Mouse (Mus musculus) heart, adult 2 months (tissue): ENCODE measurements around the gene Lsm4. TPM values are rescaled to one million over a fixed set of nuclear protein-coding genes. Genes with fewer than 3 reads are reported as not detected.
A peak's percentile ranks its signal among the peaks of the same experiment; 100 is the strongest.

Experiments used
- DNase-seq, 2 experiments: peaks; one replicate each; pipeline ENCODE4 v3.0.0; 2021
- H3K27ac ChIP-seq: fragments of 200-600 bp; 2 replicates; pipeline ENCODE4 v1.8.1; 2022
- H3K27me3 ChIP-seq: fragments of 200-500 bp; 2 replicates; pipeline ENCODE4 v1.6.1; 2012; ENCODE audit warnings: mild to moderate bottlenecking, low read length, inconsistent platforms, mixed read lengths; ENCODE audit not compliant: control insufficient read depth, insufficient read depth
- H3K36me3 ChIP-seq: fragments of 200-500 bp; 2 replicates; pipeline ENCODE4 v1.6.1; 2012; ENCODE audit warnings: low read length, inconsistent platforms; ENCODE audit not compliant: control insufficient read depth, insufficient read depth
- H3K4me1 ChIP-seq: fragments of 200-500 bp; 2 replicates; pipeline ENCODE4 v1.6.1; 2011; ENCODE audit warnings: low read length; ENCODE audit not compliant: control insufficient read depth, insufficient read depth
- H3K4me3 ChIP-seq: fragments of 200-600 bp; 2 replicates; pipeline ENCODE4 v1.8.1; 2022
- H3K79me2 ChIP-seq: fragments of 200-500 bp; replicated peaks from 2 replicates; pipeline ENCODE4 v1.6.1; 2012; ENCODE audit warnings: mild to moderate bottlenecking, inconsistent platforms, low read length, moderate library complexity, mixed read lengths; ENCODE audit not compliant: control insufficient read depth, insufficient read depth
- H3K9ac ChIP-seq: fragments of 200-500 bp; 2 replicates; pipeline ENCODE4 v1.6.1; 2012; ENCODE audit warnings: low read depth, mild to moderate bottlenecking, control low read depth, inconsistent platforms, low read length, mixed read lengths
- CTCF ChIP-seq: fragments of 200-600 bp; IDR thresholded peaks from 2 replicates; pipeline ENCODE4 v1.8.1; 2022; ENCODE audit warnings: antibody characterized with exemption, mild to moderate bottlenecking, moderate library complexity
- EP300 ChIP-seq: fragments of 200-500 bp; IDR thresholded peaks from 2 replicates; pipeline ENCODE4 v1.6.1; 2011; ENCODE audit warnings: low read depth, low read length, control low read depth; ENCODE audit not compliant: insufficient read depth
- POLR2A ChIP-seq: fragments of 200-500 bp; IDR thresholded peaks from 2 replicates; pipeline ENCODE4 v1.6.1; 2011; ENCODE audit warnings: mild to moderate bottlenecking, low read depth, low read length, control low read depth; ENCODE audit not compliant: insufficient read depth
- WGBS: fragments of 180-500 bp; shearing (Covaris S2); methylation state at CpG from one replicate; pipeline ENCODE4 v1.1.7; 2018; 5-methylcytosine and 5-hydroxymethylcytosine counted together
- intact Hi-C: fragments of 180-260 bp; cut with DNase I; formaldehyde crosslinking; loops from one replicate; pipeline ENCODE4 v1.15.1; 2025
- polyA plus RNA-seq: library from polyadenylated mRNA; depleted of rRNA; stranded (reverse); fragments of >200 nt; gene quantifications from 2 replicates; pipeline ENCODE4 v1.2.3, GENCODE M21; 2012
- total RNA-seq, 2 experiments: library from RNA; stranded (reverse); gene quantifications; 2 replicates each; pipeline ENCODE4 v1.2.3; 2021

The Lsm4 gene
- total and polyA plus RNA-seq, 3 experiments: 56.9 to 68.3 (median 64.2) TPM

DNA sequence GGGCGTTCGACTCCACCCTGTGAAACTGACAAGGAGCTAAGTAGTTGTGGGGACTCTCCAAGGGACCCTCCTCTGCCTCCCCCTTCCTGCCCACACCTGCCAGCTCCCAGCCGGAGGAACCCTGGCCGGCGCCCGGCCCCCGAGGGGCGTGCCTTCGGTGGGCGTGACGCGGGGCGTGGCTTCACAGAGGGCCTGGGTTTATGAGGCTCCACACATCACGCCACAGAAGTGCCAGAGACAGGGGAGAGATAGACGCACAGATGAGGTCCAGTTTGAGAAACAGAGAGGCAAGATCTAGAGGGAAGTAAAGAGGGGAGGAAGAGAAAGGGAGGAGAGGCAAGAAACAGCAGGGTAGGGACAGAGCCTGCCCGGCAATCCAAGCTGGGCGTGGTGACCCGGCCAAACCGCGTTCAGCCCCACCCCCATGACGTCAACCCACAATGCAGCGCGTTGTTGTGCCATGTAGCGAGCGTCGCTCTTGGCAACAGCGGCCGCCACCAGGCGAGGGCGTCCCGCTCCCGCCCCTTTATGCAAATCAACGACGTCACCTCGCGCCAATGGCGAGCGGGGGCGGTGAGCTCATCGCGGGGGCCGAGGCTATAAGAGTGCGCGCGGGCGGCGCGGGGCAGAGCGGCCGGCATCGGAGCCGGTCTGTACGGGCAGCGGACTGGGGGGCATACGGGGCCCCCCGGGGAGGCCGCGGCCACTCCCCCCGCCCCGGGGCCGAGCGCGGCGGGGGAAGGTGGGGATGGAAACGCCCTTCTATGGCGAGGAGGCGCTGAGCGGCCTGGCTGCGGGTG, 25.5 kb downstream of the Lsm4 start, which contains the start of gene Jund:
Gene Jund (plus strand): TSS at position 640 of the 800 bp plus-strand sequence.
- TF ChIP-seq CTCF (no peak), POLR2A (peak; percentile 96), EP300 (peak; percentile 99)
- under 1% methylated on average over 64 of the region's 69 CpGs for WGBS
- DNase-seq: peak; percentile 99
- Histone ChIP-seq H3K9ac (peak within 1 kb of the TSS; percentile 95), H3K27me3 (no peaks in the 10 kb centered on the region), H3K4me1 (peaks cover 24% of the 10 kb centered on the region), H3K79me2 (no peaks in the 10 kb centered on the region), H3K27ac (peak within 1 kb of the TSS; percentile 94), H3K4me3 (peak within 1 kb of the TSS; percentile 99), H3K36me3 (peaks cover 2% of the 10 kb centered on the region; the same call in 1 of the 2 replicates)
- intact Hi-C loops: no loop called here

GRCm38 (mm10) chr8:70699116-70699833, 26.2 kb downstream of the Lsm4 start:
- peaks cover 24% of the 10 kb centered on the region for H3K4me1 ChIP-seq
- peak overlapping the region; percentile 99 for H3K4me3 ChIP-seq
- under 1% methylated on average over 83 of the region's 89 CpGs for WGBS
- no peak for DNase-seq
- H3K27me3 ChIP-seq: no peaks in the 10 kb centered on the region
- TF ChIP-seq POLR2A: no peak
- TF ChIP-seq CTCF: no peak
- no peak for TF ChIP-seq EP300
- peak overlapping the region; percentile 94 for H3K27ac ChIP-seq
- intact Hi-C loops: no loop called here
- peak overlapping the region; percentile 95 for H3K9ac ChIP-seq
- H3K79me2 ChIP-seq: no peaks in the 10 kb centered on the region
- peaks cover 2% of the 10 kb centered on the region; the same call in 1 of the 2 replicates for H3K36me3 ChIP-seq

- Histone ChIP-seq H3K79me2 (no peaks in the 10 kb centered on the region), H3K27me3 (no peaks in the 10 kb centered on the region), H3K36me3 (peaks cover 2% of the 10 kb centered on the region; the same call in 1 of the 2 replicates), H3K9ac (peak overlapping the region; percentile 95), H3K4me1 (peaks cover 24% of the 10 kb centered on the region), H3K4me3 (peak overlapping the region; percentile 99), H3K27ac (peak overlapping the region; percentile 94)
- no peak for TF ChIP-seq CTCF
- peak; percentile 73; the same call in 1 of the 2 replicates for TF ChIP-seq EP300
- peak; percentile 83 for TF ChIP-seq POLR2A
- WGBS: under 1% methylated on average over 59 of the region's 59 CpGs
- intact Hi-C loops: loop anchor here (1.0 to 5.0 kb wide), 3 partner anchors 27 to 88 kb away; partner anchors contain the start of genes Lsm4 and Rab3a
- DNase-seq: peak; percentile 89
These were observed 26.9 kb downstream of the Lsm4 start for GRCm38 (mm10) chr8:70699834-70700554.

DNA sequence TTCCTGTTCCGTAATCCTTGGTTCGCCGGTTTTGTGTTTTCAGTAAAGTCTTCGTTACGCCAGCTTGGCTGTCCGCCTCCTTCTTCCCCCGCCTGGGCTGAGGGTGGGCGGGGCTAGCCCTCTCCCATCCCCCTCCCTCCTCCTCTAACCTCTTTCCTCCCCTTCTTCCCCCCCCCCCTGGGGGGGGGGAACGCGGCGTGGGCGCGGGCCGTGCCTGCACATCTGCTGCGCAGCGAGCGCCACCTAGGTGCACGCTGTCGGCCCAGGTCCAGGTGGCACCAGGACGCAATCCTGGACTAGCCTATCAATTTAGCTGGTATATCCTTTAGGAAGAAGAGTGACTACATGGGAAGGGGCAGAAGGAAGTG, 27.5 kb downstream of the Lsm4 start:
- intact Hi-C loops: loop anchor here (1.0 to 5.0 kb wide), 3 partner anchors 27 to 88 kb away; partner anchors contain the start of genes Lsm4 and Rab3a
- DNase-seq: peak; percentile 92 to 93
- TF ChIP-seq POLR2A (peak; percentile 73), EP300 (peak; percentile 36; the same call in 1 of the 2 replicates), CTCF (peak; percentile 85)
- Histone ChIP-seq H3K36me3 (peaks cover 2% of the 10 kb centered on the region; the same call in 1 of the 2 replicates), H3K79me2 (no peaks in the 10 kb centered on the region), H3K4me3 (peak overlapping the region; percentile 99), H3K27me3 (no peaks in the 10 kb centered on the region), H3K9ac (peak overlapping the region; percentile 32; the same call in 1 of the 2 replicates), H3K27ac (peak overlapping the region; percentile 94), H3K4me1 (peaks cover 24% of the 10 kb centered on the region)
- WGBS: 2% methylated on average over 20 of the region's 20 CpGs

GRCm38 (mm10) chr8:70701048-70701981, 28.3 kb downstream of the Lsm4 start:
- Histone ChIP-seq H3K27ac (peak overlapping the region; percentile 94), H3K79me2 (no peaks in the 10 kb centered on the region), H3K9ac (no peak overlapping the region; the same call in 1 of the 2 replicates), H3K4me1 (peaks cover 21% of the 10 kb centered on the region), H3K36me3 (peaks cover 2% of the 10 kb centered on the region; the same call in 1 of the 2 replicates), H3K4me3 (peak overlapping the region; percentile 99), H3K27me3 (no peaks in the 10 kb centered on the region)
- no peak for TF ChIP-seq CTCF
- intact Hi-C loops: loop anchor here (1.0 to 5.0 kb wide), 3 partner anchors 51 to 89 kb away; partner anchors contain the start of gene Rab3a
- WGBS: 34% methylated on average over 10 of the region's 10 CpGs
- DNase-seq: no peak
